Mouse (Mus musculus) myocyte (in vitro differentiated cells): ENCODE measurements at regions not wholly inside any gene's neighbourhood (a gene's known extent, or its start where the extent isn't known, plus 50 kb on each side); places are given as distances from the start of the nearest gene placed in this dataset.

Source experiments
- CEBPB ChIP-seq: IDR thresholded peaks from 2 replicates; pipeline ENCODE4 v1.6.1; 2011; ENCODE audit warnings: mild to moderate bottlenecking, moderate library complexity; ENCODE audit not compliant: poor library complexity, insufficient read depth, severe bottlenecking
- E2F4 ChIP-seq: IDR thresholded peaks from one replicate; pipeline ENCODE4 v1.6.1; 2011; ENCODE audit warnings: mild to moderate bottlenecking, control low read depth, moderate library complexity; ENCODE audit not compliant: insufficient read depth
- MAX ChIP-seq: IDR thresholded peaks from one replicate; pipeline ENCODE4 v1.6.1; 2011; ENCODE audit warnings: low read depth, mild to moderate bottlenecking, control low read depth
- MYOD1 ChIP-seq, 3 experiments: IDR thresholded peaks; one replicate each; pipeline ENCODE4 v1.6.1; 2011; ENCODE audit warnings: control low read depth in 2 of 3, low read depth in 2 of 3, mild to moderate bottlenecking in 2 of 3, moderate library complexity in 1 of 3; ENCODE audit not compliant: insufficient read length in 2 of 3, control insufficient read depth in 1 of 3
- MYOG ChIP-seq, 3 experiments: IDR thresholded peaks; one replicate each; pipeline ENCODE4 v1.6.1; 2011; ENCODE audit warnings: control low read depth in 2 of 3, low read depth in 2 of 3, mild to moderate bottlenecking in 2 of 3; ENCODE audit not compliant: insufficient read length in 2 of 3, control insufficient read depth in 1 of 3, insufficient read depth in 1 of 3
- POLR2A ChIP-seq: IDR thresholded peaks from one replicate; pipeline ENCODE4 v1.6.1; 2011; ENCODE audit warnings: low read depth, mild to moderate bottlenecking, control low read depth, moderate library complexity; ENCODE audit not compliant: insufficient read length
- POLR2AphosphoS2 ChIP-seq: IDR thresholded peaks from one replicate; pipeline ENCODE4 v1.6.1; 2011; ENCODE audit warnings: low read depth, control low read depth; ENCODE audit not compliant: insufficient read length
- REST ChIP-seq: IDR thresholded peaks from one replicate; pipeline ENCODE4 v1.6.1; 2011; ENCODE audit warnings: mild to moderate bottlenecking, control low read depth, moderate library complexity; ENCODE audit not compliant: insufficient read depth, insufficient read length
- SRF ChIP-seq: IDR thresholded peaks from one replicate; pipeline ENCODE4 v1.6.1; 2011; ENCODE audit warnings: low read depth; ENCODE audit not compliant: control insufficient read depth, insufficient read length
- TCF12 ChIP-seq: IDR thresholded peaks from one replicate; pipeline ENCODE4 v1.6.1; 2011; ENCODE audit warnings: mild to moderate bottlenecking, control low read depth; ENCODE audit not compliant: poor library complexity, insufficient read depth, severe bottlenecking
- TCF3 ChIP-seq: IDR thresholded peaks from one replicate; pipeline ENCODE4 v1.6.1; 2011; ENCODE audit warnings: low read depth, control low read depth; ENCODE audit not compliant: insufficient read length
- USF1 ChIP-seq: IDR thresholded peaks from one replicate; pipeline ENCODE4 v1.6.1; 2011; ENCODE audit warnings: low read depth, mild to moderate bottlenecking, control low read depth, moderate library complexity

GRCm38 (mm10) chr13:5204143-5204542 lies 595.2 kb upstream of the Akr1e1 start:
- TF ChIP-seq POLR2A = no peak
- TF ChIP-seq E2F4 = no peak
- no peak for TF ChIP-seq MAX
- no peak for TF ChIP-seq USF1
- no peak for TF ChIP-seq MYOG (IDR thresholded peaks at IDR 0.05; ENCODE audit: control insufficient read depth in 1 of 3, insufficient read depth in 1 of 3, insufficient read length in 2 of 3, low read depth in 2 of 3)
- TF ChIP-seq CEBPB = no peak
- TF ChIP-seq MYOD1 (IDR thresholded peaks at IDR 0.05; ENCODE audit: control insufficient read depth in 1 of 3, insufficient read length in 2 of 3, low read depth in 2 of 3) = no peak
- TF ChIP-seq TCF3 = no peak
- no peak for TF ChIP-seq TCF12
- no peak for TF ChIP-seq SRF
- no peak for TF ChIP-seq POLR2AphosphoS2
- no peak for TF ChIP-seq REST
